Mouse (Mus musculus): ENCODE data around the gene Rubcn. TPM values are rescaled to one million over a fixed set of nuclear protein-coding genes. Genes with fewer than 3 reads are reported as not detected.

Rubcn gene
- polyA plus RNA-seq, 1 experiment: 39.7 TPM

GRCm38 (mm10) chr16:32807408-32808185 is 70.0 kb downstream of the Rubcn start:
- TF ChIP-seq POLR2A (IDR thresholded peaks at IDR 0.05; ENCODE audit: borderline replicate concordance, low read depth, low read length) (no peak), CTCF (IDR thresholded peaks at IDR 0.05; ENCODE audit: low read depth, low read length) (no peak)
- Histone ChIP-seq H3K4me3 (ENCODE audit: insufficient read depth, low read length) (no peak overlapping the region), H3K4me1 (ENCODE audit: control insufficient read depth, insufficient read depth, low read length) (peaks cover 18% of the 10 kb centered on the region), H3K27ac (ENCODE audit: insufficient read depth, low read depth, low read length) (no peak overlapping the region)

DNA sequence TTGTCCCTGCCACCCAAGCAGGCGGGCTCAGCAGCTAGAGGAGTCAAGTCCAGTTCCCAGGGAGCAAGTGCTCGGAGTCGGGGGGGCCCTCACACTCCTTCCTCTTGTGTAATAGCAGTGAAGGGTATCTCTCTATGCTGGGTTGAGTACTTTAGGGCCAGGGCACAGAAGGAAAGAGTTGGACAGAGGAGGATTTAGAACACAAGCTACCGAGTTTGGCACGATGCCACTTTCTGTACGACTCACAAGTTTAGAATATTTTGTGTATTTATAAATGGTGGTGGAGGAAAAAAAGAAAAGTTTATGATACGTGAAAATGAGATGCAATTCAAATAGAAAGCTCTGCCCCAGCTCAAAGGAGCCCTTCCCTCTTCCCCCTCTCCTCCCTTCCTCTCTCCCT is 72.4 kb downstream of the Rubcn start:
- no peak for TF ChIP-seq CTCF (IDR thresholded peaks at IDR 0.05; ENCODE audit: low read depth, low read length)
- no peak for TF ChIP-seq POLR2A (IDR thresholded peaks at IDR 0.05; ENCODE audit: borderline replicate concordance, low read depth, low read length)
- H3K4me1 ChIP-seq (ENCODE audit: control insufficient read depth, insufficient read depth, low read length): peaks cover 18% of the 10 kb centered on the region
- H3K4me3 ChIP-seq (ENCODE audit: insufficient read depth, low read length): no peak overlapping the region
- no peak overlapping the region for H3K27ac ChIP-seq (ENCODE audit: insufficient read depth, low read depth, low read length)

DNA sequence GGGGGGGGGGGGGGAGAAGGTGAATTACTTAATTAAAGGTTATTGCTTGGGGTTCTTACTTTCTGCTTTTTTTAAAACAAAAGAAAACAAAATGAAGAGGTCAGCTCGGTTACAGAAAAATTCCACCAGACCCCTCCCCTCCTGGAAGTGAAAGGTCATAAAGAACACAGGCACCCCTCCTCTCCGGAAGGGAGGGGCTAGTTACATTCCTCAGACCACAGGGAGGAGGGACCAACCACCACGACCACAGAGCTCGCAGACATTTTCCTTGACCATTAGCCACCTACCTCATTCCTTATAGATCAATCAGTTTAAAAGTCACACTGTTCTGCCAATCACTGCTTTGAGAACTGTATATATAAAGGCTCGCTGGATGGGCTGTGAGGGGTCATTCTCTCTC is 73.7 kb downstream of the Rubcn start:
- no peak overlapping the region for H3K27ac ChIP-seq (ENCODE audit: insufficient read depth, low read depth, low read length)
- no peak for TF ChIP-seq CTCF (IDR thresholded peaks at IDR 0.05; ENCODE audit: low read depth, low read length)
- no peak for TF ChIP-seq POLR2A (IDR thresholded peaks at IDR 0.05; ENCODE audit: borderline replicate concordance, low read depth, low read length)
- peaks cover 18% of the 10 kb centered on the region for H3K4me1 ChIP-seq (ENCODE audit: control insufficient read depth, insufficient read depth, low read length)
- no peak overlapping the region for H3K4me3 ChIP-seq (ENCODE audit: insufficient read depth, low read length)

GRCm38 (mm10) chr16:32803252-32803853 is 74.2 kb downstream of the Rubcn start:
- no peak overlapping the region for H3K27ac ChIP-seq (ENCODE audit: insufficient read depth, low read depth, low read length)
- H3K4me3 ChIP-seq (ENCODE audit: insufficient read depth, low read length): no peak overlapping the region
- TF ChIP-seq CTCF (IDR thresholded peaks at IDR 0.05; ENCODE audit: low read depth, low read length): no peak
- TF ChIP-seq POLR2A (IDR thresholded peaks at IDR 0.05; ENCODE audit: borderline replicate concordance, low read depth, low read length): no peak
- H3K4me1 ChIP-seq (ENCODE audit: control insufficient read depth, insufficient read depth, low read length): peaks cover 22% of the 10 kb centered on the region

DNA sequence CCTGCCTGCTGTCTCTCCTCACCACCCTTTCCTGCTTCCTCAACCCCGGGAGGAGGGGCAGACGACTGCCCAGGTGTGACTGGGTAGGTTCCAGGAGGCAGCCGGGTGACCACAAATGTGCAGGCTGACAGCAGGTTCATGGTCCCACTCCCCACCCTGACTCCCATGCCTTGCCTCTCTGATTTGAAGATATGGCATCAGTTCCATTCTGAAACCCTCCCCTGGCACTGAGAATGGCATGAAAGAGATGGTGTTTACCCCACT is 80.2 kb downstream of the Rubcn start, which contains the start of gene Muc20:
Gene Muc20, minus strand, starts transcription at position 10 of the 264 bp plus-strand sequence.
- TF ChIP-seq POLR2A (IDR thresholded peaks at IDR 0.05; ENCODE audit: borderline replicate concordance, low read depth, low read length): no peak
- no peak for TF ChIP-seq CTCF (IDR thresholded peaks at IDR 0.05; ENCODE audit: low read depth, low read length)
- H3K27ac ChIP-seq (ENCODE audit: insufficient read depth, low read depth, low read length): no peak within 1 kb of the TSS
- no peak within 1 kb of the TSS for H3K4me3 ChIP-seq (ENCODE audit: insufficient read depth, low read length)
- H3K4me1 ChIP-seq (ENCODE audit: control insufficient read depth, insufficient read depth, low read length): peaks cover 4% of the 10 kb centered on the region; the same call in 1 of the 2 replicates

DNA sequence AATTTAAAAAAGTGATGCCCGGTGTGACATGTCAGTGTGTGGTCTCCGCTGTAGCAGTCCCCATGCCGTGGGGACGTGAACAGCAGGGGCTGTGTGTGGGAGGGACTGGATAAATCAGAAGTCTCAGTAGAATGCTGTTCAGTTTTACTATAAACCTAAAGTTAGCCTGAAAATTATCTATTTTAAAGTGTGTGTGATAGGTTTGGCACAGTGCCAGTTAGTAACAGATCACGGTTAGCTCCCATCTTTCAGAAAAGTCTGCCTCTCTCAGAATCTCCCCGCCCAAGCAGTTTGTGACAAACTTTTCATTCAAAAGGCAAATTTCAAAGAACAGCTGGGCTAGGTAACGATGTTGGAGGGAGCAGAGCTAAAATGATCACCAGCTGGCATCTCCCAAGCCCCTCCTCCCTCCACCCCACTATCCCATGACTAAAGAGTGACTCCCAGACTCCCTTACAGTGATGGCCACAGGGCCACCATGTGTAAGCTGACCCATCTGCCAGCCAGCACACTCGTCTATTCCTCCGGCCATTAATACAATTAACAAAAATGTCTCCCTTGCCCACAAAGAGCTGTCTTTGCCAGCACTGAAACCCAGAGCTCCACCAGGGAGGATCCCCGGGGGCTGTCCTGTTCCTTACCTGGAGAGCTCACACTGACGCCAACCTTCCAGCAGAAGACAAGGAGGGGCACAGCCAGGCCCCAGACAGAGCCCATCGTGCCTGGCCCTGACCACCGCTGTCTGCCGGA is 80.7 kb downstream of the Rubcn start:
- Histone ChIP-seq H3K27ac (ENCODE audit: insufficient read depth, low read depth, low read length) (no peak overlapping the region), H3K4me1 (ENCODE audit: control insufficient read depth, insufficient read depth, low read length) (peaks cover 4% of the 10 kb centered on the region; the same call in 1 of the 2 replicates), H3K4me3 (ENCODE audit: insufficient read depth, low read length) (no peak overlapping the region)
- TF ChIP-seq CTCF (IDR thresholded peaks at IDR 0.05; ENCODE audit: low read depth, low read length): no peak
- TF ChIP-seq POLR2A (IDR thresholded peaks at IDR 0.05; ENCODE audit: borderline replicate concordance, low read depth, low read length): no peak

DNA sequence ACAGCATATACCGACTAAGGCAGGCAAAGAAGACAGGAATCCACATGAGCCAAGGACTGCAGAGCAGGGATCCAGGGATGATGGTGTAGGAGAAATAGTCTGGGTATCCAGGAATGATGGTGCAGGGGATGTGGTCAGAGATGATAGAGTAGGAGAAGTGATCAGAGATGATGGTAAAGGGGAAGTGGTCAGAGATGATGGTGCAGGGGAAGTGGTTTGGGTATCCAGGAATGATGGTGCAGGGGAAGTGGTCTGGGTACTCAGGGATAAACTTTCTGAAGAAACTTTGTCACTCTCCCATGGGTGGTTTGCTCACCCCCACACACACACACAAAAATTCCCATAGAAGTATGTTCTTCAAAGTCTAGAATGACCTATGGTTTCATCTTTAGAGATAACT is 82.4 kb downstream of the Rubcn start:
- H3K4me1 ChIP-seq (ENCODE audit: control insufficient read depth, insufficient read depth, low read length): peaks cover 4% of the 10 kb centered on the region; the same call in 1 of the 2 replicates
- H3K4me3 ChIP-seq (ENCODE audit: insufficient read depth, low read length): no peak overlapping the region
- TF ChIP-seq POLR2A (IDR thresholded peaks at IDR 0.05; ENCODE audit: borderline replicate concordance, low read depth, low read length) (no peak), CTCF (IDR thresholded peaks at IDR 0.05; ENCODE audit: low read depth, low read length) (no peak)
- no peak overlapping the region for H3K27ac ChIP-seq (ENCODE audit: insufficient read depth, low read depth, low read length)

DNA sequence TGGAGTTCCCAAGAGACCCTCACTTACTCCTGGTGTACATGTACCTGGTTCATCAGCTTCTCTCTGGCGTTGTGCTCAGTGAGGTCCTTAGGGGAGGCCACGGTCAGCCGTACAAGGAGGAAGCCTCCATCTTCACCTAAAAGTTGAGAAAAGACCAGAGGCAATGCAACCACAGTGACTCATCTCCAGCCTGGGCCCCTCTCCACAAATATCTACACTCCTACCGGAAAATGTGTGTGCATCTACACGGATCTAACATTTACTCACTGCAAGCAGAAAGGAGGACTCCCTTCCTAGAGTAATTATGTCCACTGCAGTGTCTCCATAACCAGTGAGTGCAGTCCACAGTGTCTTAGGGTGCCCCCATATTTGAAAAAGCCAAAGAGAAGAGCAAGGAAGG is 87.5 kb downstream of the Rubcn start:
- no peak overlapping the region for H3K27ac ChIP-seq (ENCODE audit: insufficient read depth, low read depth, low read length)
- H3K4me1 ChIP-seq (ENCODE audit: control insufficient read depth, insufficient read depth, low read length): no peaks in the 10 kb centered on the region
- no peak for TF ChIP-seq POLR2A (IDR thresholded peaks at IDR 0.05; ENCODE audit: borderline replicate concordance, low read depth, low read length)
- TF ChIP-seq CTCF (IDR thresholded peaks at IDR 0.05; ENCODE audit: low read depth, low read length): no peak
- no peak overlapping the region for H3K4me3 ChIP-seq (ENCODE audit: insufficient read depth, low read length)

GRCm38 (mm10) chr16:32784840-32785239 is 92.7 kb downstream of the Rubcn start:
- Histone ChIP-seq H3K27ac (ENCODE audit: insufficient read depth, low read depth, low read length) (no peak overlapping the region), H3K4me1 (ENCODE audit: control insufficient read depth, insufficient read depth, low read length) (no peaks in the 10 kb centered on the region), H3K4me3 (ENCODE audit: insufficient read depth, low read length) (no peak overlapping the region)
- TF ChIP-seq CTCF (IDR thresholded peaks at IDR 0.05; ENCODE audit: low read depth, low read length) (no peak), POLR2A (IDR thresholded peaks at IDR 0.05; ENCODE audit: borderline replicate concordance, low read depth, low read length) (no peak)
